Mouse (Mus musculus) lung, adult 2 months (tissue): ENCODE data around the gene Arhgef2. TPM values are rescaled to one million over a fixed set of nuclear protein-coding genes. Genes with fewer than 3 reads are reported as not detected.
"Not testable (repeated sequence)": the region's sequence is repeated elsewhere in the genome, so short reads cannot be mapped to it uniquely, and the experiment has no call there.

Experiments
- DNase-seq: peaks from one replicate; pipeline ENCODE4 v3.0.0; 2022
- H3K4me1 ChIP-seq: fragments of 200-500 bp; 2 replicates; pipeline ENCODE4 v1.6.1; 2011; ENCODE audit warnings: low read length; ENCODE audit not compliant: control insufficient read depth, insufficient read depth
- H3K4me3 ChIP-seq: fragments of 200-500 bp; replicated peaks from 2 replicates; pipeline ENCODE3; 2011; ENCODE audit warnings: low read depth, mild to moderate bottlenecking, control low read depth, low read length; ENCODE audit errors: extremely low read depth
- CTCF ChIP-seq: fragments of 200-500 bp; IDR thresholded peaks from 2 replicates; pipeline ENCODE4 v1.5.1; 2011; ENCODE audit warnings: mild to moderate bottlenecking, low read length, control low read depth; ENCODE audit not compliant: insufficient read depth
- POLR2A ChIP-seq: fragments of 200-500 bp; IDR thresholded peaks from 2 replicates; pipeline ENCODE4 v1.6.1; 2011; ENCODE audit warnings: low read depth, mild to moderate bottlenecking, control low read depth, low read length, borderline replicate concordance; ENCODE audit errors: extremely low read depth
- WGBS: fragments of 180-500 bp; shearing (Covaris S2); methylation state at CpG from one replicate; pipeline ENCODE4 v1.1.7; 2018; 5-methylcytosine and 5-hydroxymethylcytosine counted together
- polyA plus RNA-seq: library from polyadenylated mRNA; depleted of rRNA; stranded (reverse); fragments of >200 nt; gene quantifications from 2 replicates; pipeline ENCODE4 v1.2.3, GENCODE M21; 2012; rRNA removed

Gene Arhgef2
- 186 and 233 TPM in 2 replicates for polyA plus RNA-seq

DNA sequence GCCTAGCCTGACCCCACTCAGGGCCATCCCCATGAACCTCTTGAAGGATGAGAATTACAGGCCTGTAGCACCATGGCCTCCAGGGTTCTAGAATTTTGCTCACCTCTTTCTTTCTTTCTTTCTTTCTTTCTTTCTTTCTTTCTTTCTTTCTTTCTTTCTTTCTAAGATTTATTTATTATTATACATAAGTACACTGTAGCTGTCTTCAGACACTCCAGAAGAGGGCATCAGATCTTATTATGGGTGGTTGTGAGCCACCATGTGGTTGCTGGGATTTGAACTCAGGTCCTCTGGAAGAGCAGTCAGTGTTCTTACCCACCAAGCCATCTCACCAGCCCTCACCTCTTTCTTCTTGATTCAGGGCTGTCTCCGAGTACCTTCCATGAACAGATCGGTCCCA is at the start of gene Arhgef2:
Gene Arhgef2, plus strand, starts transcription at position 301 of the 400 bp plus-strand sequence.
- not testable (repeated sequence) for H3K4me3 ChIP-seq, H3K4me1 ChIP-seq, DNase-seq
- WGBS = 90% methylated on average over 2 of the region's 2 CpGs

DNA sequence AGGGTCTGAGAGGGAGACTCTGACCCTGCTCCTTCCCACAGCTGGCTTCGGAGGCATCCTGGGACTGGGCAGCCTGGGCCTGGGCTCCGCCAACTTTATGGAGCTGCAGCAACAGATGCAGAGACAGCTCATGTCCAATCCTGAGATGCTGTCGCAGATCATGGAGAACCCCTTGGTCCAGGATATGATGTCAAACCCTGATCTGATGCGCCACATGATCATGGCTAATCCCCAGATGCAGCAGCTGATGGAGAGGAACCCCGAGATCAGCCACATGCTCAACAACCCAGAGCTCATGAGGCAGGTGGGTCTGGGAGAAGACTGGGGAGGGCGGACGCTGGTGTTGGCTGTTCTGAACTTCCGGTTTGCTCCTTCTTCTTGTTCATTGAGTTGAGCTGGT is 49.1 kb upstream of the Arhgef2 start:
- Histone ChIP-seq H3K4me1 (peaks cover under 1% of the 10 kb centered on the region; the same call in 1 of the 2 replicates), H3K4me3 (no peak overlapping the region)
- TF ChIP-seq CTCF (no peak), POLR2A (no peak)
- 94% methylated on average over 8 of the region's 8 CpGs for WGBS
- no peak for DNase-seq

DNA sequence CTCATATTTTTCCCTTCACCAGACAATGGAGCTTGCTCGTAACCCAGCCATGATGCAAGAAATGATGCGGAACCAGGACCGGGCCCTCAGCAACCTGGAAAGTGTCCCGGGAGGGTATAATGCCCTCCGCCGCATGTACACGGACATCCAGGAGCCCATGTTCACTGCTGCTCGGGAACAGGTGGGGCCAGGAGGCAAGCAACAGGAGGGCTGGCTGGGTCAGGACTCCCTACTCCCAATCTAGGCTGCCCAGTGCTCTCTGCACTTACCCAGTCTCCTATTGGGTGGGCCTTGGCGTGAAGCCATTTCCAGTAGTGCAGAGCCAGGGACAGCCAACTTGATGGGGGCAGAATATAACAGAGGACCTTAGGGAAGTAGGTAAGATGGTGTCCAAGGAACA is 46.2 kb upstream of the Arhgef2 start:
- TF ChIP-seq POLR2A (no peak), CTCF (no peak)
- Histone ChIP-seq H3K4me1 (no peaks in the 10 kb centered on the region), H3K4me3 (no peak overlapping the region)
- whole genome bisulfite sequencing = 94% methylated on average over 9 of the region's 9 CpGs
- DNase-seq = no peak

DNA sequence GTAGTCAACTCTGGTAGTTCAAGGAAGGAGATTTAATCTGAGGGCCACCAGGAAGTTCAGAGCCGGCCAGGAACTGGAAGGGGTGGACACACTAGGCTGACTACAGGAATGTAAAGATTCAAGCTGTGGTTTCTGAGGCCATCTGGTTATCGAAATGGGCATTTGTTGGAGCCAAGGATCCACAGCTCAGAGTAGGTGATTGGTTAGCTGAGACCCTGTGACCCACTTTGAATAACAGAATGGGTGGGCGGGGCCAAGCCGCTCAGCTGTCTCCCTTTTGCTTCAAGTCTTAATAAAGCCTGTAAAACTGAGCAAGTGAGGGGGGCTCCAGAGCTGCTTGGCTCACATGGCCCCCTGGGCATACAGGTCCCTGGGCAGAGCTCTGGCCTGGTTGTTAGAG is 43.8 kb upstream of the Arhgef2 start:
- DNase-seq = no peak
- no peaks in the 10 kb centered on the region for H3K4me1 ChIP-seq
- WGBS = 63% methylated on average over 4 of the region's 4 CpGs
- TF ChIP-seq CTCF (no peak), POLR2A (no peak)
- H3K4me3 ChIP-seq = no peak overlapping the region

DNA sequence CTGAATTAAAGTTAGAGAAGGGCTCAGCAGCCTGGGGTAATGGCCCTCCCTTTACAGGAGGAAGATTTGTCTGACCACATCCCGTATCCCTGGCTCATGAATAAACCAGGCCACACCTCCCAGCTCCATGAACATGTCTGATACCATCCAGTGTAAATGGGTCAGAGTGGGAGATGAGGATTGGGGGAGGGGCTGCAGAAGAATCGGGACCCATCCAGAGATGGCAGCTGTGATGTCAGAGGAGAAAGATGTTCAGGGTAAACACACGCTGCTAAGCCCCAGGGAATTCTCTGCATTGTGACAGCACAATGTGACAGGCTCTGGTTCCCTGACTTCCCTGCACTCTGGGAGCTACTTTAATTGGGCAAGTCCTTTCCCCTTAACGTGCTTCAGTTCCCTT is 42.3 kb upstream of the Arhgef2 start:
- Histone ChIP-seq H3K4me3 (no peak overlapping the region), H3K4me1 (no peaks in the 10 kb centered on the region)
- DNase-seq = no peak
- no peak for TF ChIP-seq POLR2A
- no peak for TF ChIP-seq CTCF
- 73% methylated on average over 4 of the region's 4 CpGs for WGBS

DNA sequence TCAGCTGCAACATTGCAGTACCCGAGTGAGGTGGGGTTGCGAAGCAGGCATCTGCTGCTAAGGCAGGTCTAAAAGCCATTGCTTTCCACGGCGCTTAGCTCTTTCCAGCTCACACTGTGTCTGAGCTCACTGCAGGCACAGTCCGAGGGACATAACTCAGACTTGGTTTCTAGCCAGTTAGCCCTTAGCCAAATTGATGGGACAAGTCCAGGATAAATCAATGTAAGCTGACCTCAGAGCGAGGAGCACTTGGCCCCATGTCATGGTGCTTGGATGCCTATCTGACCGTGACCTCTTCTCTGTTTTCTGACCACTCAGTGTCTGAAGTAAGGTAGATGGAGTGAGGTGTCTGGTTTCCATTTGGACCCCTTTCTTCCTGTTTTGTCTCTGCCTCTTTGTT is 41.8 kb upstream of the Arhgef2 start:
- no peak for DNase-seq
- H3K4me3 ChIP-seq = no peak overlapping the region
- no peak for TF ChIP-seq CTCF
- no peak for TF ChIP-seq POLR2A
- H3K4me1 ChIP-seq = no peaks in the 10 kb centered on the region
- WGBS = 80% methylated on average over 7 of the region's 7 CpGs

DNA sequence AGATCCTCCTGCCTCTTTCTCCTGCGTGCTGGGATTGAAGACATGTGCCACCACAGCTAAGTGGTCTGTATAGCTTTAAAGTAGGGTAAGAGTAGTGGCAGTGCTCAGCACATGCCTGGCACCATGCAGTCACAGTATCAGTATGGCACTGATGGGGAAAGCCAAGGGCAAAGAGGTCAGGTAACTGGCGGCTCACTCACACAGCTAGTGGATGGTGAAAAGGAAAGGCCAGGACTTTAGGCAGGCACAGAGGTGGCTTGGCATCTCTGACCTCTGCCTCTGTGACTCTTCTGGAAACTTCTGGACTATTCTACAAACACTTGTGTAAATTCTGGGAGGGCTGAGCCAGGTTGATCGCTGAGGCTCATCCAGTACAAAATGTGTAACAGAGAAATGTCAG is 39.6 kb upstream of the Arhgef2 start:
- H3K4me3 ChIP-seq = no peak overlapping the region
- DNase-seq = no peak
- H3K4me1 ChIP-seq = no peaks in the 10 kb centered on the region
- no peak for TF ChIP-seq CTCF
- no peak for TF ChIP-seq POLR2A
- 84% methylated on average over 3 of the region's 3 CpGs for WGBS

DNA sequence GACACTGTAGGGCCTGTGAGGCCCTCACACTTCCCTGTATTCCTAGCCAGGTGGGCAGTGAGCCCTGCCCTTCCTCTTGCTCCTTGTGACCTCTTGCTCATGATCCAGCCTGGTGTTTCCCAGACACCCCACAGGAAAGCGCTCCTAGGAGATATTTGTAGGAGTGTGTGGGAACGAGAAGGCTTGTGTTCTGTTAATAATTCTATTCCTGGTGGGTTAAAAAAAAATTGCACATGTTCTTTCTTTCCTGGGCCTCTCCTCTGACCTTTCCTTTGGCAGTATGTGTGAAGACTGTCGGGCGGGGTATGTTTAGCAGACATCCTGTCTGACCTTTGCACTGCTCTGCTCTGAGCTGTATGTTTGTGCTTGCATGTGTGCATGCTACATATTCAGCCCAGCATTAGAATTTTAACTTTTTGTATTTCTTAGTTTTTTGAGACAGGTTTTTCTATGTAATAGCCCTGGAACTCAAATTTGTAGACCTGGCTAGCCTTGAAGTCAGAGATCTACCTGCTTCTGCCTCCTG is 39.2 kb upstream of the Arhgef2 start:
- no peaks in the 10 kb centered on the region for H3K4me1 ChIP-seq
- 56% methylated on average over 4 of the region's 4 CpGs for WGBS
- TF ChIP-seq CTCF = no peak
- DNase-seq = no peak
- H3K4me3 ChIP-seq = no peak overlapping the region

DNA sequence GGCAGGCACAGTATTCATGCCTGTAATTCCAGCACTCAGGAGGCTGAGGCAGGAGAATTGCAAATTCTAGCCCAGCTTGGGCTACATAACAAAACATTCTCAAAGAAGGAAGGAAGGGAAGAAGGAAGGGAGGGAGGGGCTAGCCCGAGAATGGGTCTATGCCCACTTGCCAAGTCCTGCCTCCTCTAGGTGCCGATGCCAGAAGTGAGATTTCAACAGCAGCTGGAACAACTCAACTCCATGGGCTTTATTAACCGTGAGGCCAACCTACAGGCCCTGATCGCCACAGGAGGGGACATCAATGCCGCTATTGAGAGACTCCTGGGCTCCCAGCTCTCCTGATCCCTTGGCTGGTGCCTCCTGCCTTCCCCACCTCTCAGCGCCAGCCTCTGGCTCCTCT is 37.9 kb upstream of the Arhgef2 start:
- TF ChIP-seq CTCF (no peak), POLR2A (no peak)
- Histone ChIP-seq H3K4me1 (no peaks in the 10 kb centered on the region), H3K4me3 (no peak overlapping the region)
- 64% methylated on average over 6 of the region's 6 CpGs for WGBS
- no peak for DNase-seq

DNA sequence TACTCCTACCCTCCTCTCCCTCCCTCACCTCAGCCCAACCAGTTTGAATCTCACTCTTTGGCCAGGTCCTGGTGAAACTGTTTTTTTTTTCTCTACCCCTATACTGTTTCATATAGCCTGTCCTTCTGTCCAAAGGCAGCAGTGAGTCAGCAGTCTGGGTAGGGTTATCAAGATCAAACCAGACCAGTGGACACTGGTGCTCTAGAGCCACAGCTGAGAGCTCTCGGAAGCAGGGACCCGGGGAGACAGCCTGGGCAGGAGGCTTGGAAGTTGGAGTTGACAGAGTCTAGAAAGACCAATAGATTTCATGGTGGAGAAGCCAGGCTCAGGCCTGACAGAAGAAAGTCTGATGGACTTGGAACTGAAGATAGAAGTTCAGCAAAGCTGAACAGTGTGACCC is 37.2 kb upstream of the Arhgef2 start:
- WGBS = 93% methylated on average over 2 of the region's 2 CpGs
- Histone ChIP-seq H3K4me3 (no peak overlapping the region), H3K4me1 (no peaks in the 10 kb centered on the region)
- no peak for TF ChIP-seq CTCF
- no peak for TF ChIP-seq POLR2A
- no peak for DNase-seq

DNA sequence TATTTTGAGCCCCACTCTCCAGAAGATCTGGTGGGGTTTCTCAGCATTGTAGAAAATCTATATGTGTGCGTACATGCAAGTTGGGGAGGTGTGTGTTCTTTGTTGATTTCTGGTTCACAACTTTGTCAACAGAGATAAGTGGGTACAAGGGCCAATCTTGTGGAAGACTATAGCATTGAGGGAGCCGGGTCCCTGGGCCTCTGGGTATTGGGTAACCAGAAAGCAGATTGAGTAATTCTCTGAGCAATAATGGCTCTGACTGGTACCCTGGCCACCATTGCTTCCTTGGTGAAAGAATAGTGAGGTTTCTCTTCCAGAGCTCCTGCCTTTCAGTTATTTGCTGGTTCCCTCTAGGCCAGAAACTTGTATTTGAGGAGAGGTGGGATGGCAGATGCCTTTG is 36.7 kb upstream of the Arhgef2 start:
- DNase-seq = no peak
- Histone ChIP-seq H3K4me3 (no peak overlapping the region), H3K4me1 (no peaks in the 10 kb centered on the region)
- WGBS = 72% methylated on average over 2 of the region's 2 CpGs
- TF ChIP-seq CTCF (no peak), POLR2A (no peak)
